ENCODE assay signal across 8 mouse cellular contexts in the genomic region with DNA sequence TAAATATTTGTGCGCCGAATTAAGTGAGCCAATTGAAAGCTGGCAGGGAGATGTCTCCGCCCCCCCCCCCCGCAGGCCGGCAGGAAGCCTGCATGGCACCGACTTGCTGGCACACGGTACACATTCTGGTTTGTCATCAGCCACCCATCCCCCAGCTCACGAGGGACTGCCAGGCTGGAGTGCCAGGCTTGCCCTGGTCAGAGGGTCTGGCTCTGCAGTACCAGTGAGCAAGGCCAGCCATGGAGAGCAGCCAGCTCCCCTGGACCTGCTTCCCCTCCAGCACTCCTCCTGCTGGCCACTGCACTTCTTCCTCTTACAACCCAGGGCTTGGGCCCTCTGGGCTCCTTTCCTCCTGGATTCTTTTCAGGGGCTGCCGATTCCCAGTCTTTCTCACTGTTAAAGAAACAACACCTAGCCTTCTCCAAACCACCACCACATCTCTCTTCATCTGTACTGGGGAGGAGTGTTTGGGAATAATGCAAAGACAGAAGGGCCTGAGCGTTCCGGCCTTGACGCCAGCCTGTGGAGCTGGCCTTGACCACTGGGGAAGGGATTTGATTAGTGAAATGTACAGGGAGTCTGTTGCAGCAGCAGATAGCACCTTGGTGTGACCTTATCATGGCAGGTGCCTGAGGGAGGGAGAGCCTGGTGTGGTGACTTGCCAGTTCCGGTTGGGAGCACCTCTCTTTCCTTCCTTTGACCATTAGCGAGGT. TPM values are rescaled to one million over a fixed set of nuclear protein-coding genes. Genes with fewer than 3 reads are reported as not detected.
DNase-seq lines count a peak whose midpoint lies in the region; ATAC-seq and TF ChIP-seq lines count a peak whose summit lies in the region.

No protein-coding gene starts in this region.

- H3K79me3 ChIP-seq in C2C12 (ENCODE audit: low read depth): peaks cover 13% of the 10 kb centered on the region

- peak; percentile 40 to 58 for DNase-seq in adrenal gland, postnatal 4 days (ENCODE audit: low spot score in 2 of 2)
- DNase-seq in forebrain, embryonic 14.5 days (ENCODE audit: low spot score): peak; percentile 78
- peak; percentile 73 for DNase-seq in heart, postnatal 0 days (ENCODE audit: low spot score)
- DNase-seq in kidney, postnatal 25 days: peak; percentile 89 to 95
- DNase-seq in embryo, embryonic 9.5 days (ENCODE audit: extremely low spot score): no peak

- H3K36me3 ChIP-seq in C2C12 (ENCODE audit: control insufficient read depth, insufficient read depth): no peaks in the 10 kb centered on the region
- H3K36me3 ChIP-seq in forebrain, embryonic 14.5 days (ENCODE audit: control insufficient read depth, insufficient read depth, low read length): no peaks in the 10 kb centered on the region
- H3K36me3 ChIP-seq in heart, postnatal 0 days (replicated peaks; ENCODE audit: control insufficient read depth, insufficient read depth, low read length): no peaks in the 10 kb centered on the region
- H3K36me3 ChIP-seq in liver, embryonic 12.5 days: no peaks in the 10 kb centered on the region
- H3K36me3 ChIP-seq in neural tube, embryonic 15.5 days: no peaks in the 10 kb centered on the region

- H3K79me2 ChIP-seq in C2C12 (ENCODE audit: control insufficient read depth, insufficient read depth): peaks cover 33% of the 10 kb centered on the region

- peak; percentile 20 for TF ChIP-seq CTCF in C2C12 (IDR thresholded peaks at IDR 0.05; ENCODE audit: control insufficient read depth, insufficient read depth, insufficient read length)
- TF ChIP-seq CTCF in heart, postnatal 0 days (IDR thresholded peaks at IDR 0.05; ENCODE audit: low read depth): peak; percentile 55

- 35% methylated on average over 14 of the region's 14 CpGs for WGBS in forebrain, embryonic 14.5 days
- WGBS in heart, postnatal 0 days: 39% methylated on average over 14 of the region's 14 CpGs
- WGBS in liver, embryonic 12.5 days (ENCODE audit: insufficient replicate concordance): 43% methylated on average over 14 of the region's 14 CpGs
- 47% methylated on average over 13 of the region's 14 CpGs for WGBS in neural tube, embryonic 15.5 days

- H3K9ac ChIP-seq in forebrain, embryonic 14.5 days (ENCODE audit: low read length): no peak overlapping the region
- H3K9ac ChIP-seq in heart, postnatal 0 days (replicated peaks; ENCODE audit: low read depth, low read length): no peak overlapping the region
- no peak overlapping the region for H3K9ac ChIP-seq in liver, embryonic 12.5 days
- no peak overlapping the region for H3K9ac ChIP-seq in neural tube, embryonic 15.5 days (replicated peaks)

- no peaks in the 10 kb centered on the region for H3K9me3 ChIP-seq in forebrain, embryonic 14.5 days (replicated peaks; ENCODE audit: control insufficient read depth, low read length)
- no peaks in the 10 kb centered on the region for H3K9me3 ChIP-seq in heart, postnatal 0 days (replicated peaks; ENCODE audit: control insufficient read depth, low read length)
- no peaks in the 10 kb centered on the region for H3K9me3 ChIP-seq in liver, embryonic 12.5 days (replicated peaks)
- H3K9me3 ChIP-seq in neural tube, embryonic 15.5 days (replicated peaks): no peaks in the 10 kb centered on the region

- H3K4me1 ChIP-seq in forebrain, embryonic 14.5 days (ENCODE audit: control insufficient read depth, insufficient read depth, low read length): no peaks in the 10 kb centered on the region
- H3K4me1 ChIP-seq in heart, postnatal 0 days (ENCODE audit: control insufficient read depth, insufficient read depth): peaks cover 23% of the 10 kb centered on the region
- peaks cover 12% of the 10 kb centered on the region; the same call in 1 of the 2 replicates for H3K4me1 ChIP-seq in liver, embryonic 12.5 days
- peaks cover 15% of the 10 kb centered on the region for H3K4me1 ChIP-seq in neural tube, embryonic 15.5 days

- no peak overlapping the region for H3K27ac ChIP-seq in forebrain, embryonic 14.5 days (ENCODE audit: low read depth, low read length)
- H3K27ac ChIP-seq in heart, postnatal 0 days (ENCODE audit: low read depth): peak overlapping the region; percentile 74
- no peak overlapping the region for H3K27ac ChIP-seq in liver, embryonic 12.5 days
- H3K27ac ChIP-seq in neural tube, embryonic 15.5 days (replicated peaks): peak overlapping the region; percentile 51

- H3K4me2 ChIP-seq in forebrain, embryonic 14.5 days (ENCODE audit: low read length): peak overlapping the region; percentile 28; the same call in 1 of the 2 replicates
- H3K4me2 ChIP-seq in heart, postnatal 0 days (ENCODE audit: low read depth, low read length): peak overlapping the region; percentile 9; the same call in 1 of the 2 replicates
- peak overlapping the region; percentile 20; the same call in 1 of the 2 replicates for H3K4me2 ChIP-seq in liver, embryonic 12.5 days
- peak overlapping the region; percentile 34 for H3K4me2 ChIP-seq in neural tube, embryonic 15.5 days

- TF ChIP-seq EP300 in heart, postnatal 0 days (IDR thresholded peaks at IDR 0.05; ENCODE audit: low read depth): 0 out of 2 replicates have a peak, but pooled peaks have one; percentile 54

- no peaks in the 10 kb centered on the region for H3K27me3 ChIP-seq in C2C12 (ENCODE audit: control insufficient read depth, insufficient read depth, insufficient read length)
- no peaks in the 10 kb centered on the region for H3K27me3 ChIP-seq in forebrain, embryonic 14.5 days (replicated peaks; ENCODE audit: control insufficient read depth, insufficient read depth, low read length)
- no peaks in the 10 kb centered on the region for H3K27me3 ChIP-seq in heart, postnatal 0 days (ENCODE audit: control insufficient read depth, insufficient read depth, low read length)
- no peaks in the 10 kb centered on the region for H3K27me3 ChIP-seq in liver, embryonic 12.5 days (replicated peaks)
- no peaks in the 10 kb centered on the region for H3K27me3 ChIP-seq in neural tube, embryonic 15.5 days (replicated peaks)

- peak; percentile 83 for ATAC-seq in forebrain, embryonic 14.5 days
- peak; percentile 91 for ATAC-seq in heart, postnatal 0 days (ENCODE audit: insufficient read depth, low read depth)
- ATAC-seq in liver, embryonic 12.5 days: no peak
- ATAC-seq in neural tube, embryonic 15.5 days (ENCODE audit: low FRiP score): peak; percentile 93

- no peak overlapping the region for H3K4me3 ChIP-seq in C2C12 (ENCODE audit: insufficient read depth, poor library complexity, severe bottlenecking)
- 0 out of 2 replicates have a peak overlapping the region, but pooled peaks have one; percentile 5 for H3K4me3 ChIP-seq in forebrain, embryonic 14.5 days (ENCODE audit: low read depth, low read length)
- H3K4me3 ChIP-seq in heart, postnatal 0 days (ENCODE audit: low read depth, low read length): no peak overlapping the region
- H3K4me3 ChIP-seq in liver, embryonic 12.5 days: no peak overlapping the region
- H3K4me3 ChIP-seq in neural tube, embryonic 15.5 days (replicated peaks): no peak overlapping the region

- no peak overlapping the region for H3ac ChIP-seq in C2C12 (ENCODE audit: control insufficient read depth, insufficient read length, low read depth)

TF ChIP-seq in C2C12, 6 proteins besides CTCF, POLR2A, EP300 and RAD21:
- no peak for TF ChIP-seq FOSL1 (IDR thresholded peaks at IDR 0.05; ENCODE audit: insufficient read depth, low read length, poor library complexity, severe bottlenecking)
- peak; percentile 55 for TF ChIP-seq MAX (IDR thresholded peaks at IDR 0.05)
TF ChIP-seq in C2C12: peak in this region for 1.

RNA-seq across cellular contexts. Expression of gene Itgb5, which starts 30.7 kb away (rescaled TPM):
- 46.0 TPM for polyA plus RNA-seq in C2C12 (2012; fragmentation: generic; extraction: Trizol)
- total RNA-seq in adrenal gland, postnatal 4 days (2021): 100 to 1,000 TPM; 173 to 175 TPM
- polyA plus RNA-seq in forebrain, embryonic 14.5 days (2014; fragmentation: Nextera tagmentation; extraction: Ambion mirVana): 4.7 and 7.0 TPM in 2 replicates
- 116 and 134 TPM in 2 replicates for total RNA-seq in heart, postnatal 0 days (2014; rRNA removed; ENCODE audit: low replicate concordance)
- polyA plus RNA-seq in heart, postnatal 0 days (2015; fragmentation: Nextera tagmentation; extraction: Ambion mirVana): 33.4 and 35.6 TPM in 2 replicates
- 20.0 and 22.2 TPM in 2 replicates for polyA plus RNA-seq in liver, embryonic 12.5 days (2016; fragmentation: Nextera tagmentation; extraction: Ambion mirVana)
- polyA plus RNA-seq in neural tube, embryonic 15.5 days (2015; fragmentation: Nextera tagmentation; extraction: Ambion mirVana): 19.2 and 20.1 TPM in 2 replicates

Comparison
In these comparisons a context has a peak if more than half of its experiments do, and no peak if none do; other contexts are left out.
1. H3K27ac ChIP-seq: peak in heart, postnatal 0 days (single experiment) and neural tube, embryonic 15.5 days (single experiment); none in forebrain, embryonic 14.5 days (single experiment) and liver, embryonic 12.5 days (single experiment).
2. Peak in every context shown above with its lines, with median percentiles within 50 percentile points of each other: H3K4me2 ChIP-seq.